Mouse (Mus musculus) urinary bladder, adult 2 months (tissue): ENCODE measurements at regions not wholly inside any gene's neighbourhood (a gene's known extent, or its start where the extent isn't known, plus 50 kb on each side); places are given as distances from the start of the nearest gene placed in this dataset.
"Not testable (repeated sequence)": the region's sequence is repeated elsewhere in the genome, so short reads cannot be mapped to it uniquely, and the experiment has no call there.

Experiments
- DNase-seq: peaks from one replicate; pipeline ENCODE4 v3.0.0; 2022; ENCODE audit warnings: low spot score

- no peak for DNase-seq
These were observed 82.7 kb downstream of the Pmp22 start for GRCm38 (mm10) chr11:63211501-63211900.

- peak; percentile 55 for DNase-seq
These were observed 84.3 kb downstream of the Pmp22 start for GRCm38 (mm10) chr11:63213043-63213442.

- no peak for DNase-seq
These were observed 85.2 kb downstream of the Pmp22 start for GRCm38 (mm10) chr11:63213901-63214425.

- no peak for DNase-seq
These were observed 87.2 kb downstream of the Pmp22 start for GRCm38 (mm10) chr11:63215993-63216392.

- no peak for DNase-seq
These were observed 88.3 kb downstream of the Pmp22 start for GRCm38 (mm10) chr11:63217049-63217448.

GRCm38 (mm10) chr11:63226471-63226870, 97.7 kb downstream of the Pmp22 start:
- DNase-seq, result no peak

- DNase-seq, result no peak
These were observed 102.0 kb downstream of the Pmp22 start for GRCm38 (mm10) chr11:63230786-63231185.

GRCm38 (mm10) chr11:63233172-63233966, 104.6 kb downstream of the Pmp22 start:
- no peak for DNase-seq

- no peak for DNase-seq
These were observed 105.7 kb downstream of the Pmp22 start for GRCm38 (mm10) chr11:63234481-63234880.

GRCm38 (mm10) chr11:63238655-63239054, 109.9 kb downstream of the Pmp22 start:
- no peak for DNase-seq

GRCm38 (mm10) chr11:63243906-63244416, 115.2 kb downstream of the Pmp22 start:
- no peak for DNase-seq

GRCm38 (mm10) chr11:63245041-63245440, 116.3 kb downstream of the Pmp22 start:
- no peak for DNase-seq

GRCm38 (mm10) chr11:63246052-63246661, 117.4 kb downstream of the Pmp22 start:
- no peak for DNase-seq

- no peak for DNase-seq
These were observed 123.5 kb downstream of the Pmp22 start for GRCm38 (mm10) chr11:63252012-63252856.

- DNase-seq, result no peak
These were observed 124.3 kb downstream of the Pmp22 start for GRCm38 (mm10) chr11:63252968-63253602.

- DNase-seq, result no peak
These were observed 135.8 kb downstream of the Pmp22 start for GRCm38 (mm10) chr11:63264432-63265061.

- not testable (repeated sequence) for DNase-seq
These were observed 137.5 kb downstream of the Pmp22 start for GRCm38 (mm10) chr11:63266290-63266689.

- no peak for DNase-seq
These were observed 147.9 kb downstream of the Pmp22 start for GRCm38 (mm10) chr11:63276641-63277040.

GRCm38 (mm10) chr11:63281839-63282238, 153.1 kb downstream of the Pmp22 start:
- DNase-seq, result no peak

GRCm38 (mm10) chr11:63282541-63282940, 153.8 kb downstream of the Pmp22 start:
- DNase-seq, result no peak

- DNase-seq, result no peak
These were observed 157.2 kb downstream of the Pmp22 start for GRCm38 (mm10) chr11:63286026-63286425.
